Mouse (Mus musculus): ENCODE data around the gene D11Wsu47e. TPM values are rescaled to one million over a fixed set of nuclear protein-coding genes. Genes with fewer than 3 reads are reported as not detected.
A peak's percentile ranks its signal among the peaks of the same experiment; 100 is the strongest.
"Not testable (repeated sequence)": the region's sequence is repeated elsewhere in the genome, so short reads cannot be mapped to it uniquely, and the experiment has no call there.

The D11Wsu47e gene
- polyA plus RNA-seq, 1 experiment from 2014 or later: 20.6 TPM

- no peaks in the 10 kb centered on the region for H3K9me3 ChIP-seq (replicated peaks)
- WGBS: 87% methylated on average over 18 of the region's 18 CpGs
- peaks cover 16% of the 10 kb centered on the region for H3K4me1 ChIP-seq
- no peak overlapping the region for H3K4me3 ChIP-seq
- no peak overlapping the region for H3K27ac ChIP-seq
- ATAC-seq: no peak
- no peak overlapping the region for H3K4me2 ChIP-seq
- no peak overlapping the region for H3K9ac ChIP-seq
- no peaks in the 10 kb centered on the region for H3K27me3 ChIP-seq
- H3K36me3 ChIP-seq (ENCODE audit: poor library complexity, severe bottlenecking): peaks cover 81% of the 10 kb centered on the region
Measured at GRCm38 (mm10) chr11:113654561-113655270, 29.5 kb upstream of the D11Wsu47e start.

GRCm38 (mm10) chr11:113656511-113656932 lies 27.7 kb upstream of the D11Wsu47e start:
- WGBS: 91% methylated on average over 8 of the region's 8 CpGs
- no peak for ATAC-seq
- no peak overlapping the region; the same call in 1 of the 2 replicates for H3K27ac ChIP-seq

GRCm38 (mm10) chr11:113657221-113657620 lies 27.0 kb upstream of the D11Wsu47e start:
- no peak overlapping the region; the same call in 1 of the 2 replicates for H3K27ac ChIP-seq
- H3K9ac ChIP-seq: no peak overlapping the region
- H3K9me3 ChIP-seq (replicated peaks): no peaks in the 10 kb centered on the region
- WGBS: 82% methylated on average over 4 of the region's 4 CpGs
- ATAC-seq: no peak
- no peaks in the 10 kb centered on the region for H3K4me1 ChIP-seq
- peaks cover 99% of the 10 kb centered on the region for H3K36me3 ChIP-seq (ENCODE audit: poor library complexity, severe bottlenecking)
- H3K4me3 ChIP-seq: no peak overlapping the region
- no peak overlapping the region for H3K4me2 ChIP-seq
- no peaks in the 10 kb centered on the region for H3K27me3 ChIP-seq

More at GRCm38 (mm10) chr11:113656511-113656932, 27.7 kb upstream of the D11Wsu47e start:
- H3K27me3 ChIP-seq: no peaks in the 10 kb centered on the region
- no peaks in the 10 kb centered on the region for H3K9me3 ChIP-seq (replicated peaks)
- no peak overlapping the region for H3K4me3 ChIP-seq
- H3K4me2 ChIP-seq: no peak overlapping the region
- no peak overlapping the region for H3K9ac ChIP-seq
- H3K36me3 ChIP-seq (ENCODE audit: poor library complexity, severe bottlenecking): peaks cover 99% of the 10 kb centered on the region
- peaks cover 5% of the 10 kb centered on the region; the same call in 1 of the 2 replicates for H3K4me1 ChIP-seq

DNA sequence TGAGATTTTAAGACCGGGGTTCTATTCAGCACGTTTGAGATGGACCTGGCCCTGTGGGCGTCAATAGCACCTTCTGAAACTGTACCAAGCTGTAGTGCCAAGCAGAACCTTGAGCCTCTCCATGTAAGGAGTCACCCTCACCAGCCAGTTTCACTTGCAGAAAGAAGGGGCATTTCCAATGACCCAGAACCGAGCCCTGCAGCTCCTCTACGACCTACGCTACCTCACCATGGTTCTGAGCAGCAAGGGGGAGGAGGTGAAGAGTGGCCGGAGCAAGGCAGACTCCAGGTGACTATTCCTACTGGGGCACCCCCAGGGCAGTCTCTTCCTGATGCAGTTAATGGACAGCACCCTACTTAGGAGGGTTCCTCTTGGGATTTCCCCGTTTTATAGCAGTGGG lies 25.9 kb upstream of the D11Wsu47e start:
- ATAC-seq: no peak
- H3K4me3 ChIP-seq: no peak overlapping the region
- H3K9ac ChIP-seq: no peak overlapping the region
- H3K27ac ChIP-seq: no peak overlapping the region
- no peaks in the 10 kb centered on the region for H3K9me3 ChIP-seq (replicated peaks)
- 92% methylated on average over 8 of the region's 8 CpGs for WGBS
- H3K27me3 ChIP-seq: no peaks in the 10 kb centered on the region
- H3K4me2 ChIP-seq: no peak overlapping the region
- no peaks in the 10 kb centered on the region for H3K4me1 ChIP-seq
- H3K36me3 ChIP-seq (ENCODE audit: poor library complexity, severe bottlenecking): peaks cover 99% of the 10 kb centered on the region

- Histone ChIP-seq H3K4me3 (no peak overlapping the region), H3K36me3 (ENCODE audit: poor library complexity, severe bottlenecking) (peaks cover 99% of the 10 kb centered on the region), H3K4me2 (no peak overlapping the region), H3K27me3 (no peaks in the 10 kb centered on the region), H3K4me1 (no peaks in the 10 kb centered on the region), H3K9ac (no peak overlapping the region), H3K9me3 (replicated peaks) (no peaks in the 10 kb centered on the region), H3K27ac (no peak overlapping the region)
- 90% methylated on average over 4 of the region's 4 CpGs for WGBS
- no peak for ATAC-seq
Measured at GRCm38 (mm10) chr11:113658763-113659162, 25.4 kb upstream of the D11Wsu47e start.

DNA sequence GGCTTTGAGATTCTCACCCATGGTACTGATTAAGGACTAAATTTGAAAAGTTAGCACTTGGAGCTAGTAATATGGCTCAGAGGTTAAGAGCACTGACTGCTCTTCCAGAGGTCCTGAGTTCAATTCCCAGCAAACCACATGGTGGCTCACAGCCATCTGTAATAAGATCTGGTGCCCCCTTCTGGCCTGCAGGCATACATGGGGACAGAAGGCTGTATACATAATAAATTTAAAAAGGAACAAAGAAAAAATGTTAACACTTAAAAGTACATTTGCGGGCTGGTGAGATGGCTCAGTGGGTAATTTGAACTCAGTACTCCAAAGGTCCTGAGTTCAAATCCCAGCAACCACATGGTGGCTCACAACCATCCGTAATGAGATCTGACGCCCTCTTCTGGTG lies 24.0 kb upstream of the D11Wsu47e start:
- H3K9me3 ChIP-seq (replicated peaks); H3K9ac ChIP-seq; H3K27me3 ChIP-seq; H3K27ac ChIP-seq; ATAC-seq; H3K4me1 ChIP-seq; H3K4me3 ChIP-seq; H3K4me2 ChIP-seq: not testable (repeated sequence)
- peaks cover 92% of the 10 kb centered on the region for H3K36me3 ChIP-seq (ENCODE audit: poor library complexity, severe bottlenecking)
- WGBS: 94% methylated on average over 3 of the region's 3 CpGs

GRCm38 (mm10) chr11:113660940-113661339 lies 23.3 kb upstream of the D11Wsu47e start:
- H3K36me3 ChIP-seq (ENCODE audit: poor library complexity, severe bottlenecking): peaks cover 85% of the 10 kb centered on the region

GRCm38 (mm10) chr11:113661835-113662351 lies 22.3 kb upstream of the D11Wsu47e start:
- H3K4me3 ChIP-seq: no peak overlapping the region
- peaks cover 5% of the 10 kb centered on the region for H3K4me1 ChIP-seq
- ATAC-seq: no peak
- peaks cover 75% of the 10 kb centered on the region for H3K36me3 ChIP-seq (ENCODE audit: poor library complexity, severe bottlenecking)
- H3K27me3 ChIP-seq: no peaks in the 10 kb centered on the region
- no peak overlapping the region for H3K4me2 ChIP-seq
- no peaks in the 10 kb centered on the region for H3K9me3 ChIP-seq (replicated peaks)
- no peak overlapping the region for H3K9ac ChIP-seq
- WGBS: 94% methylated on average over 18 of the region's 18 CpGs
- H3K27ac ChIP-seq: no peak overlapping the region

More at GRCm38 (mm10) chr11:113660940-113661339, 23.3 kb upstream of the D11Wsu47e start:
- 96% methylated on average over 11 of the region's 11 CpGs for WGBS
- H3K9me3 ChIP-seq (replicated peaks): no peaks in the 10 kb centered on the region
- no peak overlapping the region for H3K9ac ChIP-seq
- no peak overlapping the region for H3K4me3 ChIP-seq
- no peaks in the 10 kb centered on the region for H3K27me3 ChIP-seq
- no peak for ATAC-seq
- no peak overlapping the region for H3K27ac ChIP-seq
- no peaks in the 10 kb centered on the region for H3K4me1 ChIP-seq
- H3K4me2 ChIP-seq: no peak overlapping the region

DNA sequence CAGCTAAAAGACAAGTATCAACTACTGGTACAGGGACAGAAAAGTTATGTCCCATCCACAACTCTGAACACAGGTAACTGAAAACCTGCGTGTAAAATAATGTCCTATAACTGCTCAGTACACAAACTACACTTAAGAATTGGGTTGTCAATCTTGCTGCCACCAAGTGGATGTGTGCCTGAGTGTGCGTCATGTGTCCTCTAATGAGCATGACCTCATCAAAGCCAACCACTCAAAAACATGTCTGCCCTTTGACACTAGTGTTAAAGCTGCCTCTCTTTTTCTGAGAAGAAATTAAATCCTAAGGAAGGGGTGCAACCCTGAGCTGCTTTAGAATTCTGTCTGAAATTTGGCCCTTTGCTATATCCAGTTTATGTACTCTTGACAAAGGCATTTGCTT lies 19.9 kb upstream of the D11Wsu47e start:
- Histone ChIP-seq H3K27ac (no peak overlapping the region), H3K4me3 (no peak overlapping the region), H3K4me1 (peaks cover 15% of the 10 kb centered on the region), H3K4me2 (no peak overlapping the region), H3K36me3 (ENCODE audit: poor library complexity, severe bottlenecking) (peaks cover 73% of the 10 kb centered on the region), H3K9ac (no peak overlapping the region), H3K27me3 (no peaks in the 10 kb centered on the region), H3K9me3 (replicated peaks) (no peaks in the 10 kb centered on the region)
- ATAC-seq: no peak
- WGBS: 71% methylated on average over 2 of the region's 2 CpGs

DNA sequence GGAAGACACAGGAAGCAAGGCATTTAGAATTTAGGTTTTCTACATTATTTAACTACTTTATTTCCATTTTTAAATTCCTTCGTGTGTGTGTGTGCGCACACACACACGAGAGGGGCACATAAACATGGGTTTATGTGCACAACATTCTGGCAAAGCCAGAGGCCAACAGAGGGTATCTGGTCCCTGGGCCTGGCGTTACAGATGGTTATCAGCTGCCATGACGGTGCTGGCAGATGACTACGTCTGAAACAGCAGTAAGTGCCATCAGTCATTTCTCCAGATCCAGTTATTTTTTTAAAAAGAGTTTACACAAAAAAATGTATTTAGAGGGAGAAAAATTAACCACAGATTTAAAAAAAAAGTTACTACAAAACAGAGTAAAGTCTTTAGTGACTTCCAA lies 18.0 kb upstream of the D11Wsu47e start:
- Histone ChIP-seq H3K27me3 (no peaks in the 10 kb centered on the region), H3K4me1 (peaks cover 15% of the 10 kb centered on the region), H3K9me3 (replicated peaks) (no peaks in the 10 kb centered on the region), H3K27ac (no peak overlapping the region), H3K4me2 (no peak overlapping the region), H3K36me3 (ENCODE audit: poor library complexity, severe bottlenecking) (peaks cover 69% of the 10 kb centered on the region), H3K9ac (no peak overlapping the region), H3K4me3 (no peak overlapping the region)
- no peak for ATAC-seq
- WGBS: 88% methylated on average over 6 of the region's 6 CpGs

GRCm38 (mm10) chr11:113666648-113667047 lies 17.6 kb upstream of the D11Wsu47e start:
- Histone ChIP-seq H3K36me3 (ENCODE audit: poor library complexity, severe bottlenecking) (peaks cover 69% of the 10 kb centered on the region), H3K9me3 (replicated peaks) (no peaks in the 10 kb centered on the region), H3K9ac (no peak overlapping the region), H3K27ac (no peak overlapping the region), H3K4me2 (no peak overlapping the region), H3K4me3 (no peak overlapping the region), H3K4me1 (peaks cover 15% of the 10 kb centered on the region), H3K27me3 (no peaks in the 10 kb centered on the region)
- 68% methylated on average over 10 of the region's 10 CpGs for WGBS
- ATAC-seq: 0 out of 2 replicates have a peak, but pooled peaks have one; percentile 16

- no peaks in the 10 kb centered on the region for H3K9me3 ChIP-seq (replicated peaks)
- 72% methylated on average over 2 of the region's 2 CpGs for WGBS
- no peak overlapping the region for H3K4me3 ChIP-seq
- no peak overlapping the region for H3K4me2 ChIP-seq
- H3K36me3 ChIP-seq (ENCODE audit: poor library complexity, severe bottlenecking): peaks cover 69% of the 10 kb centered on the region
- H3K4me1 ChIP-seq: peaks cover 15% of the 10 kb centered on the region
- no peaks in the 10 kb centered on the region for H3K27me3 ChIP-seq
- no peak overlapping the region for H3K27ac ChIP-seq
- H3K9ac ChIP-seq: no peak overlapping the region
- ATAC-seq: no peak
Measured at GRCm38 (mm10) chr11:113667122-113667521, 17.1 kb upstream of the D11Wsu47e start.

Data from forebrain, embryonic 13.5 days (tissue).